Mouse (Mus musculus): ENCODE data around the gene Fsd1l. TPM values are rescaled to one million over a fixed set of nuclear protein-coding genes. Genes with fewer than 3 reads are reported as not detected.
A peak's percentile ranks its signal among the peaks of the same experiment; 100 is the strongest.

The Fsd1l gene
- 9.6 and 11.5 TPM in 2 replicates for polyA plus RNA-seq (2015; fragmentation: Nextera tagmentation; extraction: Ambion mirVana)

DNA sequence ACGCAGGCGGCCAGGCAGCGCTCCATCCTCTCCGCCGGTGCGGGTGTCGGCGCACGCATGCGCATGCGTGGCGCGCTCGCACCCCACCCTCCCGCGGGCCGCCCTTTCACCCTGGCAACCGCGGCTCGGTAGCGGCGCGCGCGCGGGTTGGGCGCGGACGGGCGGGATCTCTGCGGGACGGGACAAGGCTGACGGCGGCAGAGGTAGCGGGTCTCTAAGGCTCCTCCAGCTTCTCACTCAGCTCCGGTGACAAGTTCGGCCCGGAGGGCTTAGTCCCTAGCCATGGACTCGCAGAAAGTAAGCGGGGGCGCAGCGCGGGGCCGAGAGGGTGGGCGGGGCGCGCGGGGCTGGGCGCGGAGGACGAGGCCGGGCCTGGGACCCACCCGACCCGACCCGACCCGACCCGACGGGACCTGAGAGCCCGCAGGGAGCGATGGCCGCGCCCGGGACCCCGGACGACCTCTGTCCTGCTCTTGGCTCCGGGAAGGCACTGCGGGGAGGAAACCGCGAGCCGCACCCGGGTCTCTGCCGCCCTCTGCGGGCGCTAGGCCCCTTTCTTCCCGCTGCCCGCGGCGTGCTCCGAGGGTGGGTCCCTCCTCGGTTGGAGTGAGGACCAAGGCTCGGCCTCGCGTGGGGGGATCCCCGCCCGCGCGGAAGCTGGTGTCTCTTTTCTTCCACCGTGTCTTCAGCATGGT is at the start of gene Fsd1l:
TSS of gene Fsd1l (plus strand) at position 156 of the 695 bp plus-strand sequence.
- H3K4me3 ChIP-seq (replicated peaks), result peak within 1 kb of the TSS; percentile 83
- peak within 1 kb of the TSS; percentile 66 for H3K9ac ChIP-seq
- ATAC-seq (replicated peaks; ENCODE audit: low FRiP score), result peak; percentile 86
- peak within 1 kb of the TSS; percentile 64 for H3K27ac ChIP-seq
- no peaks in the 10 kb centered on the region for H3K9me3 ChIP-seq (replicated peaks)
- H3K27me3 ChIP-seq, result no peaks in the 10 kb centered on the region
- H3K4me2 ChIP-seq, result peak within 1 kb of the TSS; percentile 82
- WGBS, result under 1% methylated on average over 86 of the region's 88 CpGs
- H3K4me1 ChIP-seq, result 0 out of 2 replicates have a peak, but pooled peaks cover 3% of the 10 kb centered on the region
- H3K36me3 ChIP-seq, result no peaks in the 10 kb centered on the region

GRCm38 (mm10) chr4:53587676-53588075 is 43.6 kb upstream of the Fsd1l start:
- H3K4me1 ChIP-seq, result 0 out of 2 replicates have a peak, but pooled peaks cover 6% of the 10 kb centered on the region
- H3K9me3 ChIP-seq (replicated peaks), result no peaks in the 10 kb centered on the region
- ATAC-seq (replicated peaks; ENCODE audit: low FRiP score), result no peak
- no peak overlapping the region for H3K27ac ChIP-seq
- H3K27me3 ChIP-seq, result no peaks in the 10 kb centered on the region
- no peak overlapping the region for H3K9ac ChIP-seq
- no peak overlapping the region for H3K4me3 ChIP-seq (replicated peaks)
- H3K4me2 ChIP-seq, result no peak overlapping the region
- H3K36me3 ChIP-seq, result no peaks in the 10 kb centered on the region

DNA sequence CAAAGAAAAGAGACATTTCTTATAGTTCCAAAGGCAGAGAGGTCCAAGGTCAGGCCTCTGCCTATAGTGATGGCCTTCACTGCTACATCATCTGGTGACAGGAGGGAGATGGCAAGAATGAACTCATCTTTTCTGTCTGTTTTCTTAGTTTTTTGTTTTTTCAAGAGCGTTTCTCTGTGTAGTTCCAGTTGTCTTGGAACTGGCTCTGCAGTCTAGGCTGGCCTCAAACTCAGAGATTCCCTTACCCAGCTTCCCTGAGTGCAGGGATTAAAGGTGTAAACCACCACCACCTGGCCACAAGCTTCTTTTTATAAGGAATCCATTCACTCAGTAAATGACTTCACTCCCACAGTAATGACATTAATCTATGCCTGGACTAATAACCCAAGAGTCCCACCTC is 42.3 kb upstream of the Fsd1l start:
- no peaks in the 10 kb centered on the region for H3K9me3 ChIP-seq (replicated peaks)
- no peak for ATAC-seq (replicated peaks; ENCODE audit: low FRiP score)
- H3K4me3 ChIP-seq (replicated peaks), result no peak overlapping the region
- H3K27me3 ChIP-seq, result no peaks in the 10 kb centered on the region
- 66% methylated on average over 1 of the region's 1 CpGs for WGBS
- H3K9ac ChIP-seq, result no peak overlapping the region
- H3K27ac ChIP-seq, result no peak overlapping the region
- no peaks in the 10 kb centered on the region for H3K36me3 ChIP-seq
- H3K4me2 ChIP-seq, result no peak overlapping the region
- H3K4me1 ChIP-seq, result 0 out of 2 replicates have a peak, but pooled peaks cover 7% of the 10 kb centered on the region

GRCm38 (mm10) chr4:53589466-53589865 is 41.8 kb upstream of the Fsd1l start:
- whole genome bisulfite sequencing, result 84% methylated on average over 4 of the region's 4 CpGs
- Histone ChIP-seq H3K9me3 (replicated peaks) (no peaks in the 10 kb centered on the region), H3K27ac (no peak overlapping the region), H3K9ac (no peak overlapping the region), H3K4me3 (replicated peaks) (no peak overlapping the region), H3K36me3 (no peaks in the 10 kb centered on the region), H3K27me3 (no peaks in the 10 kb centered on the region), H3K4me2 (no peak overlapping the region), H3K4me1 (0 out of 2 replicates have a peak, but pooled peaks cover 10% of the 10 kb centered on the region)
- ATAC-seq (replicated peaks; ENCODE audit: low FRiP score), result no peak

DNA sequence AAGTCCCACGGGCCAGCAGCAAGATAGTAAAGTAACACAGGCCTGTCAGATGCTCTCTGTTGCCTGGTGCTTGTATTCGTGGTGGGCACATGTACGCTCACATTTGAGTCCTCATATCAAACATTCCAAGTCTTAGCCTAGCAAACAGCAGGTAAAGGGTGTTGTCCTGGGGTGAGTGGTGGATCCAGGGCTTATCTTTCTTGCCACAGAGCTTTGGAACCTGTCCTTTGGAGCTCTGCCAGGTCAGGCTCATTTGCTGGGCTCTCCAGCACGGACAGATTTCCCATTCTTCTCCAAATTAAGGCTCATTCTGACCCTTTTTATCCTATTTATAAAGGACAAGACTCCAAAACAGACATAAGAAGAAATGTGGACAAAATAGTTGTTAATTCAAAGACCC is 41.1 kb upstream of the Fsd1l start:
- no peak for ATAC-seq (replicated peaks; ENCODE audit: low FRiP score)
- H3K27ac ChIP-seq, result no peak overlapping the region
- no peaks in the 10 kb centered on the region for H3K9me3 ChIP-seq (replicated peaks)
- H3K4me2 ChIP-seq, result no peak overlapping the region
- H3K27me3 ChIP-seq, result no peaks in the 10 kb centered on the region
- 0 out of 2 replicates have a peak, but pooled peaks cover 13% of the 10 kb centered on the region for H3K4me1 ChIP-seq
- H3K9ac ChIP-seq, result no peak overlapping the region
- H3K36me3 ChIP-seq, result no peaks in the 10 kb centered on the region
- no peak overlapping the region for H3K4me3 ChIP-seq (replicated peaks)
- 75% methylated on average over 4 of the region's 4 CpGs for WGBS

DNA sequence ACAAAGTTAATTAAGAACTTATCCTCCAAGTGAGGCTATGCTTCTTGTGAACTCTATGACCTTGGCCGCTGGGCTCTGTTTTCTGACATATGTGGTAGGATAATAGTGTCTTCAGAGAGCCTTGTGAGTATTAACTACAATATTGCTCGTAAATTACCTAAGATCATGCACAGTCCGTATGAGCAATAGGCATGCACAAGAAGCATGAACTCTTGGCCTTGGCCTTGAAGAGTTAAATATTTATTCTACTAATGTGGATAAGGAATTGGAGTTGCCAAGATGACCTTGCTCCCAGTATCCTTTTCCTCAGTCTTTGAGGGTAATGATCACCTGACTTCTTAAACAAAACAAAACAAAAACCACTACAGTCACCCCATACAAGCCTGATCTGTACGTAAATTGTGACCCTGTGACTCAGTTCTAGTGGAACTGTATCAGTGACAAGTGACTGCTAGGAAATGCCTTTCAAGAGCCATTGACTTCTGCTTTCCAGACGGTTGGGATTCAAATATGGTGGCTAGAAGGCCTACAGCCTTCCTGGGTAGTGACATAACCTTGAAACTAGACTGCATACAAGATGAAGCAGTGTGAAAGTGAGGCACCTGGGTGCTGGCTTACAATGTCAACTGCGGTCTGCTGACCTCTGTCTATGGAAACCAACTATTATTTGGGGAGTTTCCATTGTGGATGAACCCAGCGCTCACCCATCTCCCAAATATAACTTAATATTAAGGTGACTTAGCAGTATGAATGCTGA is 40.4 kb upstream of the Fsd1l start:
- no peak overlapping the region for H3K27ac ChIP-seq
- H3K27me3 ChIP-seq, result no peaks in the 10 kb centered on the region
- no peak overlapping the region for H3K9ac ChIP-seq
- no peaks in the 10 kb centered on the region for H3K36me3 ChIP-seq
- ATAC-seq (replicated peaks; ENCODE audit: low FRiP score), result no peak
- H3K4me2 ChIP-seq, result no peak overlapping the region
- H3K4me1 ChIP-seq, result peaks cover 20% of the 10 kb centered on the region; the same call in 1 of the 2 replicates
- H3K9me3 ChIP-seq (replicated peaks), result no peaks in the 10 kb centered on the region
- 82% methylated on average over 7 of the region's 7 CpGs for WGBS
- no peak overlapping the region for H3K4me3 ChIP-seq (replicated peaks)

GRCm38 (mm10) chr4:53591536-53591935 is 39.7 kb upstream of the Fsd1l start:
- H3K9ac ChIP-seq, result no peak overlapping the region
- peaks cover 24% of the 10 kb centered on the region for H3K4me1 ChIP-seq
- 88% methylated on average over 11 of the region's 11 CpGs for WGBS
- no peaks in the 10 kb centered on the region for H3K36me3 ChIP-seq
- H3K27me3 ChIP-seq, result no peaks in the 10 kb centered on the region
- no peaks in the 10 kb centered on the region for H3K9me3 ChIP-seq (replicated peaks)
- no peak overlapping the region for H3K4me2 ChIP-seq
- ATAC-seq (replicated peaks; ENCODE audit: low FRiP score), result no peak
- peak overlapping the region; percentile 71 for H3K27ac ChIP-seq
- no peak overlapping the region for H3K4me3 ChIP-seq (replicated peaks)

GRCm38 (mm10) chr4:53591941-53592340 is 39.3 kb upstream of the Fsd1l start:
- no peak for ATAC-seq (replicated peaks; ENCODE audit: low FRiP score)
- Histone ChIP-seq H3K4me1 (peaks cover 29% of the 10 kb centered on the region), H3K27ac (peak overlapping the region; percentile 71), H3K36me3 (no peaks in the 10 kb centered on the region), H3K4me2 (no peak overlapping the region), H3K9ac (no peak overlapping the region), H3K9me3 (replicated peaks) (no peaks in the 10 kb centered on the region), H3K4me3 (replicated peaks) (no peak overlapping the region), H3K27me3 (no peaks in the 10 kb centered on the region)
- WGBS, result 80% methylated on average over 8 of the region's 8 CpGs

- peak; percentile 34; the same call in 1 of the 2 replicates for ATAC-seq (replicated peaks; ENCODE audit: low FRiP score)
- no peak overlapping the region for H3K4me3 ChIP-seq (replicated peaks)
- WGBS, result 34% methylated on average over 9 of the region's 9 CpGs
- no peak overlapping the region for H3K9ac ChIP-seq
- H3K4me1 ChIP-seq, result peaks cover 31% of the 10 kb centered on the region
- no peak overlapping the region for H3K4me2 ChIP-seq
- H3K36me3 ChIP-seq, result no peaks in the 10 kb centered on the region
- no peaks in the 10 kb centered on the region for H3K27me3 ChIP-seq
- peak overlapping the region; percentile 71 for H3K27ac ChIP-seq
- no peaks in the 10 kb centered on the region for H3K9me3 ChIP-seq (replicated peaks)
These were observed 38.9 kb upstream of the Fsd1l start for GRCm38 (mm10) chr4:53592386-53592785.

- no peaks in the 10 kb centered on the region for H3K9me3 ChIP-seq (replicated peaks)
- ATAC-seq (replicated peaks; ENCODE audit: low FRiP score), result no peak
- no peak overlapping the region for H3K4me3 ChIP-seq (replicated peaks)
- H3K4me1 ChIP-seq, result peaks cover 31% of the 10 kb centered on the region
- no peak overlapping the region for H3K9ac ChIP-seq
- H3K27ac ChIP-seq, result no peak overlapping the region
- no peaks in the 10 kb centered on the region for H3K27me3 ChIP-seq
- 22% methylated on average over 4 of the region's 4 CpGs for WGBS
- no peak overlapping the region for H3K4me2 ChIP-seq
- no peaks in the 10 kb centered on the region for H3K36me3 ChIP-seq
These were observed 37.1 kb upstream of the Fsd1l start for GRCm38 (mm10) chr4:53594204-53594603.

- peak; percentile 65 for ATAC-seq (replicated peaks; ENCODE audit: low FRiP score)
- Histone ChIP-seq H3K4me3 (replicated peaks) (no peak overlapping the region), H3K36me3 (no peaks in the 10 kb centered on the region), H3K4me2 (no peak overlapping the region), H3K27me3 (no peaks in the 10 kb centered on the region), H3K9ac (no peak overlapping the region), H3K9me3 (replicated peaks) (no peaks in the 10 kb centered on the region), H3K27ac (peak overlapping the region; percentile 48; the same call in 1 of the 2 replicates), H3K4me1 (peaks cover 31% of the 10 kb centered on the region)
- 75% methylated on average over 12 of the region's 12 CpGs for WGBS
These were observed 35.8 kb upstream of the Fsd1l start for GRCm38 (mm10) chr4:53595246-53596062.
